Mouse (Mus musculus) limb, embryonic 11.5 days (tissue): ENCODE data around the gene Chrm4. TPM values are rescaled to one million over a fixed set of nuclear protein-coding genes. Genes with fewer than 3 reads are reported as not detected.
A peak's percentile ranks its signal among the peaks of the same experiment; 100 is the strongest.

Source experiments
- ATAC-seq: fragments of 200-750 bp; cut with Nextera tagmentation; 2 replicates; pipeline ENCODE4 v1.8.0; 2017; ENCODE audit warnings: low read depth; ENCODE audit not compliant: insufficient number of reproducible peaks, low FRiP score, low TSS enrichment
- DNase-seq: peaks from one replicate; pipeline ENCODE4 v3.0.0-alpha.2; 2015; ENCODE audit warnings: low spot score
- H3K27ac ChIP-seq: fragments of 300-500 bp; sonication (generic); replicated peaks from 2 replicates; pipeline ENCODE4 v1.5.1; 2014; ENCODE audit warnings: low read depth, mild to moderate bottlenecking, low read length
- H3K27me3 ChIP-seq: fragments of 300-500 bp; sonication (generic); 2 replicates; pipeline ENCODE4 v1.6.1; 2014; ENCODE audit warnings: mild to moderate bottlenecking, low read length, mixed read lengths; ENCODE audit not compliant: control insufficient read depth, insufficient read depth
- H3K36me3 ChIP-seq: fragments of 300-500 bp; sonication (generic); 2 replicates; pipeline ENCODE4 v1.6.1; 2014; ENCODE audit warnings: mild to moderate bottlenecking, low read length, moderate library complexity, mixed read lengths; ENCODE audit not compliant: control insufficient read depth, insufficient read depth
- H3K4me1 ChIP-seq: fragments of 300-500 bp; sonication (generic); 2 replicates; pipeline ENCODE4 v1.6.1; 2014; ENCODE audit warnings: low read length, mixed read lengths; ENCODE audit not compliant: control insufficient read depth, insufficient read depth
- H3K4me2 ChIP-seq: fragments of 300-500 bp; sonication (generic); 2 replicates; pipeline ENCODE4 v1.6.1; 2014; ENCODE audit warnings: low read depth, mild to moderate bottlenecking, moderate library complexity; ENCODE audit not compliant: severe bottlenecking
- H3K4me3 ChIP-seq: fragments of 300-500 bp; sonication (generic); 2 replicates; pipeline ENCODE4 v1.5.1; 2014; ENCODE audit warnings: low read depth, low read length
- H3K9ac ChIP-seq: fragments of 300-500 bp; sonication (generic); 2 replicates; pipeline ENCODE4 v1.6.1; 2014; ENCODE audit warnings: mild to moderate bottlenecking, low read length
- H3K9me3 ChIP-seq: fragments of 300-500 bp; sonication (generic); 2 replicates; pipeline ENCODE4 v1.6.1; 2016; ENCODE audit warnings: low read length; ENCODE audit not compliant: control insufficient read depth
- WGBS: fragments of 180-500 bp; shearing (Covaris S2); extraction: QIAGEN DNeasy Blood & Tissue Kit; methylation state at CpG from one replicate; pipeline ENCODE4 v1.1.7; 2014; 5-methylcytosine and 5-hydroxymethylcytosine counted together
- polyA plus RNA-seq: library from polyadenylated mRNA; unstranded; fragments of >200 nt; fragmentation: Nextera tagmentation; extraction: Ambion mirVana; gene quantifications from 2 replicates; pipeline ENCODE4 v1.2.1, GENCODE M21; 2014

Chrm4 gene
- 0.53 and 0.68 TPM in 2 replicates for polyA plus RNA-seq

- peak within 1 kb of the TSS; percentile 5; the same call in 1 of the 2 replicates for H3K4me2 ChIP-seq
- no peak for DNase-seq
- no peaks in the 10 kb centered on the region for H3K9me3 ChIP-seq
- H3K36me3 ChIP-seq, result no peaks in the 10 kb centered on the region
- H3K27me3 ChIP-seq, result peaks cover 23% of the 10 kb centered on the region
- no peak within 1 kb of the TSS for H3K9ac ChIP-seq
- peaks cover 12% of the 10 kb centered on the region; the same call in 1 of the 2 replicates for H3K4me1 ChIP-seq
- 80% methylated on average over 3 of the region's 3 CpGs for WGBS
- H3K27ac ChIP-seq, result no peak within 1 kb of the TSS
- ATAC-seq, result no peak
- H3K4me3 ChIP-seq, result no peak within 1 kb of the TSS
Observed at GRCm38 (mm10) chr2:91926949-91927348, at the start of gene Chrm4. Gene Chrm4, plus strand, starts transcription at chr2:91927249.

GRCm38 (mm10) chr2:91878387-91879180 is 48.5 kb upstream of the Chrm4 start:
- DNase-seq (no peak), ATAC-seq (no peak)
- no peak overlapping the region for H3K4me3 ChIP-seq
- no peak overlapping the region for H3K27ac ChIP-seq
- 0 out of 2 replicates have a peak, but pooled peaks cover 2% of the 10 kb centered on the region for H3K36me3 ChIP-seq
- H3K4me2 ChIP-seq, result no peak overlapping the region
- H3K9ac ChIP-seq, result no peak overlapping the region
- no peaks in the 10 kb centered on the region for H3K4me1 ChIP-seq
- H3K27me3 ChIP-seq, result no peaks in the 10 kb centered on the region
- H3K9me3 ChIP-seq, result no peaks in the 10 kb centered on the region
- 86% methylated on average over 7 of the region's 7 CpGs for WGBS

GRCm38 (mm10) chr2:91883961-91884360 is 43.1 kb upstream of the Chrm4 start:
- Histone ChIP-seq H3K4me1 (no peaks in the 10 kb centered on the region), H3K9ac (no peak overlapping the region), H3K4me3 (no peak overlapping the region), H3K27ac (no peak overlapping the region), H3K27me3 (no peaks in the 10 kb centered on the region), H3K36me3 (peaks cover 2% of the 10 kb centered on the region; the same call in 1 of the 2 replicates), H3K9me3 (no peaks in the 10 kb centered on the region), H3K4me2 (no peak overlapping the region)
- WGBS, result 93% methylated on average over 4 of the region's 4 CpGs
- DNase-seq, result no peak
- no peak for ATAC-seq

- Histone ChIP-seq H3K27me3 (no peaks in the 10 kb centered on the region), H3K27ac (no peak overlapping the region), H3K9ac (no peak overlapping the region), H3K9me3 (no peaks in the 10 kb centered on the region), H3K4me2 (no peak overlapping the region), H3K36me3 (peaks cover 2% of the 10 kb centered on the region; the same call in 1 of the 2 replicates), H3K4me3 (no peak overlapping the region), H3K4me1 (no peaks in the 10 kb centered on the region)
- DNase-seq, result no peak
- WGBS, result 91% methylated on average over 4 of the region's 4 CpGs
- ATAC-seq, result no peak
Observed at GRCm38 (mm10) chr2:91884616-91885015, 42.4 kb upstream of the Chrm4 start.

- Histone ChIP-seq H3K27ac (no peak overlapping the region), H3K27me3 (no peaks in the 10 kb centered on the region), H3K9ac (no peak overlapping the region), H3K4me1 (no peaks in the 10 kb centered on the region), H3K36me3 (no peaks in the 10 kb centered on the region), H3K4me3 (no peak overlapping the region), H3K9me3 (no peaks in the 10 kb centered on the region), H3K4me2 (no peak overlapping the region)
- no peak for DNase-seq
- ATAC-seq, result no peak
- 93% methylated on average over 3 of the region's 3 CpGs for WGBS
Observed at GRCm38 (mm10) chr2:91894716-91895115, 32.3 kb upstream of the Chrm4 start.

- Histone ChIP-seq H3K4me1 (no peaks in the 10 kb centered on the region), H3K4me2 (no peak overlapping the region), H3K36me3 (peaks cover 1% of the 10 kb centered on the region; the same call in 1 of the 2 replicates), H3K27me3 (no peaks in the 10 kb centered on the region), H3K9ac (no peak overlapping the region), H3K4me3 (no peak overlapping the region), H3K9me3 (no peaks in the 10 kb centered on the region), H3K27ac (no peak overlapping the region)
- ATAC-seq, result no peak
- DNase-seq, result no peak
- WGBS, result 95% methylated on average over 3 of the region's 3 CpGs
Observed at GRCm38 (mm10) chr2:91895401-91895800, 31.6 kb upstream of the Chrm4 start.

- H3K27ac ChIP-seq, result no peak overlapping the region
- H3K36me3 ChIP-seq, result peaks cover 2% of the 10 kb centered on the region; the same call in 1 of the 2 replicates
- H3K4me1 ChIP-seq, result no peaks in the 10 kb centered on the region
- no peak overlapping the region for H3K4me2 ChIP-seq
- H3K4me3 ChIP-seq, result no peak overlapping the region
- no peaks in the 10 kb centered on the region for H3K27me3 ChIP-seq
- no peak for ATAC-seq
- DNase-seq, result no peak
- H3K9me3 ChIP-seq, result no peaks in the 10 kb centered on the region
- no peak overlapping the region for H3K9ac ChIP-seq
Observed at GRCm38 (mm10) chr2:91897968-91898367, 29.1 kb upstream of the Chrm4 start.

- Histone ChIP-seq H3K4me1 (no peaks in the 10 kb centered on the region), H3K36me3 (peaks cover 2% of the 10 kb centered on the region; the same call in 1 of the 2 replicates), H3K27ac (no peak overlapping the region), H3K4me3 (no peak overlapping the region), H3K4me2 (no peak overlapping the region), H3K9me3 (no peaks in the 10 kb centered on the region), H3K27me3 (no peaks in the 10 kb centered on the region), H3K9ac (no peak overlapping the region)
- DNase-seq, result no peak
- no peak for ATAC-seq
- WGBS, result 87% methylated on average over 3 of the region's 3 CpGs
Observed at GRCm38 (mm10) chr2:91899141-91899540, 27.9 kb upstream of the Chrm4 start.
